Mouse (Mus musculus): Measurements from ENCODE around the gene Foxr2.

DNA sequence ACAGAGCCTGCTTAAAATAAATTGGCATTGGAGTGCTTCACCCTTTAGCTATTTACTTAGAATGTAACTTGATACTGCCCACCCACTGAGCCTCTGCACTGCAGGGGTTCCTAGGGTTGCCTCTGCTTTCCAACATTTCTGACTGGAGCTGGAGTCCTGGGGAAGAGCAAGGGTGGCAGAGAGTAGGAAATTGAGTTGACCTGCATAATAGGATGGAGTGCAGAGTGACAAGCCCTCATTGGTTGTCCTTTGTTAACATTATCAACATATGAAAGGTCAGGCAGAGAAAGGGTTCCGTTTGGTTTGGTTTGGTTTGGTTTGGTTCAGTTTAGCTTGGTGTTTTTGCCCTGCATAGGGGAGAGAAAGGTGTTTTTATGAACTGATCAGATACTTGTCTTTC is 33.2 kb downstream of the Foxr2 start:
- no peak for TF ChIP-seq CTCF (IDR thresholded peaks at IDR 0.05; ENCODE audit: borderline replicate concordance, insufficient read depth, low read depth, low read length)
- TF ChIP-seq POLR2A (IDR thresholded peaks at IDR 0.05; ENCODE audit: borderline replicate concordance, insufficient read depth, low read length) = no peak
